Mouse (Mus musculus): ENCODE data around the gene Hectd3.

- no peak for TF ChIP-seq EP300 (IDR thresholded peaks at IDR 0.05; ENCODE audit: low read depth)
- no peak for TF ChIP-seq CTCF (IDR thresholded peaks at IDR 0.05; ENCODE audit: low read depth)
Observed at GRCm38 (mm10) chr4:117018327-117018726, 23.2 kb downstream of the Hectd3 start.
